Comparison of ENCODE assay signal across 24 mouse cellular contexts in genomic region chr7:98423546-98423945, GRCm38 (mm10). TPM values are rescaled to one million over a fixed set of nuclear protein-coding genes. Genes with fewer than 3 reads are reported as not detected.
DNase-seq lines count a peak whose midpoint lies in the region; ATAC-seq and TF ChIP-seq lines count a peak whose summit lies in the region.
"Had no signal": no experiment of that assay in that cellular context is flagged by ENCODE, and none has a peak within 500 bp of the region (broad histone marks: within the 10 kb centered on the region; RNA-seq: fewer than 3 reads in every experiment).

No protein-coding gene starts in this region.

- no peak overlapping the region for H3K9ac ChIP-seq in hindbrain, embryonic 12.5 days
- peak overlapping the region; percentile 78 for H3K9ac ChIP-seq in ES-E14 (ENCODE audit: insufficient read depth, low read depth, low read length, poor library complexity, severe bottlenecking)
- H3K9ac ChIP-seq in embryonic facial prominence, embryonic 11.5 days (replicated peaks; ENCODE audit: low read length): no peak overlapping the region
- H3K9ac ChIP-seq in stomach, embryonic 15.5 days: no peak overlapping the region
- H3K9ac ChIP-seq in kidney, embryonic 15.5 days: no peak overlapping the region
- H3K9ac ChIP-seq: forebrain, embryonic 13.5 days; hindbrain, embryonic 13.5 days; liver, embryonic 14.5 days had no signal

- in situ Hi-C loops in ES-E14 (cut with MboI; ENCODE audit: low sequenced_read_pairs in 2 of 2, unreplicated experiment in 2 of 2): no loop called here

- no peak for DNase-seq in hindbrain, embryonic 10.5 days (ENCODE audit: low spot score)
- DNase-seq in ES-E14 (ENCODE audit: low read depth, low spot score): peak; percentile 71
- DNase-seq in embryonic facial prominence, embryonic 11.5 days (ENCODE audit: low spot score): peak; percentile 17
- no peak for DNase-seq in urinary bladder, postnatal 4 days (ENCODE audit: low spot score in 2 of 2)
- DNase-seq in urinary bladder, postnatal 14 days (ENCODE audit: low spot score): no peak
- DNase-seq: adrenal gland, postnatal 10 days; cerebellum, adult 11 months; right cerebral cortex, adult 18-20 months had no signal

- no peak overlapping the region for H3K4me2 ChIP-seq in hindbrain, embryonic 12.5 days (replicated peaks)
- H3K4me2 ChIP-seq in embryonic facial prominence, embryonic 11.5 days (ENCODE audit: low read depth, low read length): no peak overlapping the region
- no peak overlapping the region for H3K4me2 ChIP-seq in stomach, embryonic 15.5 days
- no peak overlapping the region for H3K4me2 ChIP-seq in kidney, embryonic 15.5 days
- H3K4me2 ChIP-seq: forebrain, embryonic 13.5 days; hindbrain, embryonic 13.5 days had no signal

- WGBS in hindbrain, embryonic 10.5 days: 67% methylated on average over 11 of the region's 11 CpGs
- WGBS in hindbrain, embryonic 12.5 days: 70% methylated on average over 11 of the region's 11 CpGs
- 66% methylated on average over 11 of the region's 11 CpGs for WGBS in embryonic facial prominence, embryonic 11.5 days
- 70% methylated on average over 11 of the region's 11 CpGs for WGBS in stomach, embryonic 15.5 days
- 73% methylated on average over 11 of the region's 11 CpGs for WGBS in kidney, embryonic 15.5 days

- no peak overlapping the region for H3K27ac ChIP-seq in hindbrain, embryonic 10.5 days
- no peak overlapping the region for H3K27ac ChIP-seq in hindbrain, embryonic 12.5 days
- H3K27ac ChIP-seq in ES-E14 (ENCODE audit: insufficient read depth, low read depth, low read length, poor library complexity, severe bottlenecking): peak overlapping the region; percentile 10; the same call in 1 of the 2 replicates
- H3K27ac ChIP-seq in embryonic facial prominence, embryonic 11.5 days (replicated peaks; ENCODE audit: low read depth, low read length): no peak overlapping the region
- H3K27ac ChIP-seq in stomach, embryonic 15.5 days: peak overlapping the region; percentile 22; the same call in 1 of the 2 replicates
- no peak overlapping the region for H3K27ac ChIP-seq in kidney, embryonic 15.5 days
- H3K27ac ChIP-seq: forebrain, embryonic 13.5 days; hindbrain, embryonic 13.5 days; liver, embryonic 14.5 days had no signal

- H3K4me3 ChIP-seq in hindbrain, embryonic 10.5 days: 0 out of 2 replicates have a peak overlapping the region, but pooled peaks have one; percentile 9
- no peak overlapping the region for H3K4me3 ChIP-seq in hindbrain, embryonic 12.5 days
- peak overlapping the region; percentile 70 to 76 for H3K4me3 ChIP-seq in ES-E14 (ENCODE audit: insufficient read depth in 1 of 2, low read depth in 1 of 2, low read length in 2 of 2, poor library complexity in 1 of 2, severe bottlenecking in 1 of 2)
- no peak overlapping the region for H3K4me3 ChIP-seq in embryonic facial prominence, embryonic 11.5 days (ENCODE audit: low read depth, low read length)
- H3K4me3 ChIP-seq in stomach, embryonic 15.5 days (replicated peaks): no peak overlapping the region
- no peak overlapping the region for H3K4me3 ChIP-seq in kidney, embryonic 15.5 days (replicated peaks)
- H3K4me3 ChIP-seq: forebrain, embryonic 13.5 days; hindbrain, embryonic 13.5 days had no signal

- H3K9me3 ChIP-seq in hindbrain, embryonic 10.5 days: no peaks in the 10 kb centered on the region
- no peaks in the 10 kb centered on the region for H3K9me3 ChIP-seq in hindbrain, embryonic 12.5 days (replicated peaks)
- no peaks in the 10 kb centered on the region for H3K9me3 ChIP-seq in ES-E14 (ENCODE audit: control insufficient read depth, insufficient read depth, low read depth, low read length)
- H3K9me3 ChIP-seq in embryonic facial prominence, embryonic 11.5 days (replicated peaks; ENCODE audit: control insufficient read depth, low read length): no peaks in the 10 kb centered on the region
- H3K9me3 ChIP-seq in stomach, embryonic 15.5 days: no peaks in the 10 kb centered on the region
- no peaks in the 10 kb centered on the region for H3K9me3 ChIP-seq in kidney, embryonic 15.5 days (replicated peaks)
- H3K9me3 ChIP-seq: forebrain, embryonic 13.5 days; hindbrain, embryonic 13.5 days had no signal

- no peak for ATAC-seq in hindbrain, embryonic 12.5 days (ENCODE audit: low FRiP score)
- no peak for ATAC-seq in embryonic facial prominence, embryonic 11.5 days (replicated peaks; ENCODE audit: insufficient number of reproducible peaks, low FRiP score, low TSS enrichment, low read depth)
- no peak for ATAC-seq in stomach, embryonic 15.5 days (ENCODE audit: insufficient read depth, low FRiP score, low read depth)
- ATAC-seq in kidney, embryonic 15.5 days (replicated peaks; ENCODE audit: low FRiP score): no peak
- ATAC-seq: forebrain, embryonic 13.5 days; lung, postnatal 0 days had no signal

- no peaks in the 10 kb centered on the region for H3K36me3 ChIP-seq in hindbrain, embryonic 10.5 days
- no peaks in the 10 kb centered on the region for H3K36me3 ChIP-seq in hindbrain, embryonic 12.5 days
- no peaks in the 10 kb centered on the region for H3K36me3 ChIP-seq in ES-E14 (ENCODE audit: control insufficient read depth, insufficient read depth, low read length, poor library complexity, severe bottlenecking)
- H3K36me3 ChIP-seq in embryonic facial prominence, embryonic 11.5 days (replicated peaks; ENCODE audit: control insufficient read depth, insufficient read depth, low read depth, low read length): no peaks in the 10 kb centered on the region
- H3K36me3 ChIP-seq in stomach, embryonic 15.5 days: no peaks in the 10 kb centered on the region
- no peaks in the 10 kb centered on the region for H3K36me3 ChIP-seq in kidney, embryonic 15.5 days
- H3K36me3 ChIP-seq: hindbrain, embryonic 13.5 days had no signal

- H3K4me1 ChIP-seq in hindbrain, embryonic 10.5 days (replicated peaks): peaks cover 23% of the 10 kb centered on the region
- H3K4me1 ChIP-seq in hindbrain, embryonic 12.5 days: peaks cover 13% of the 10 kb centered on the region
- H3K4me1 ChIP-seq in ES-E14 (ENCODE audit: control insufficient read depth in 2 of 2, insufficient read depth in 2 of 2, low read length in 2 of 2, poor library complexity in 1 of 2): peaks cover 0 to 4% of the 10 kb centered on the region in 2 experiments; a peak in 1 of 4 replicates
- no peaks in the 10 kb centered on the region for H3K4me1 ChIP-seq in embryonic facial prominence, embryonic 11.5 days (ENCODE audit: control insufficient read depth, insufficient read depth, low read length)
- H3K4me1 ChIP-seq in stomach, embryonic 15.5 days: peaks cover 4% of the 10 kb centered on the region; the same call in 1 of the 2 replicates
- H3K4me1 ChIP-seq in kidney, embryonic 15.5 days: peaks cover 18% of the 10 kb centered on the region; the same call in 1 of the 2 replicates

- no peaks in the 10 kb centered on the region for H3K27me3 ChIP-seq in hindbrain, embryonic 10.5 days (ENCODE audit: insufficient read depth, poor library complexity, severe bottlenecking)
- H3K27me3 ChIP-seq in hindbrain, embryonic 12.5 days: no peaks in the 10 kb centered on the region
- no peaks in the 10 kb centered on the region for H3K27me3 ChIP-seq in embryonic facial prominence, embryonic 11.5 days (ENCODE audit: control insufficient read depth, insufficient read depth, low read length)
- no peaks in the 10 kb centered on the region for H3K27me3 ChIP-seq in stomach, embryonic 15.5 days (replicated peaks)
- H3K27me3 ChIP-seq in kidney, embryonic 15.5 days: no peaks in the 10 kb centered on the region
- H3K27me3 ChIP-seq: forebrain, embryonic 13.5 days; hindbrain, embryonic 13.5 days had no signal

TF ChIP-seq in ES-E14, 5 proteins besides CTCF, POLR2A, EP300 and RAD21:
- TF ChIP-seq ZNF384 (IDR thresholded peaks at IDR 0.05; ENCODE audit: low read depth, low read length): no peak
- no peak for TF ChIP-seq MAFK (IDR thresholded peaks at IDR 0.05; ENCODE audit: insufficient read depth, low read depth, low read length)
- 0 out of 2 replicates have a peak, but pooled peaks have one; percentile 36 for TF ChIP-seq CHD2 (IDR thresholded peaks at IDR 0.05; ENCODE audit: low read depth, low read length)

RNA-seq across cellular contexts. Expression of gene Gucy2d, which starts 16.7 kb away (rescaled TPM):
- polyA plus RNA-seq in hindbrain, embryonic 10.5 days (2016; fragmentation: Nextera tagmentation; extraction: Ambion mirVana): not detected in 2 replicates
- polyA plus RNA-seq in hindbrain, embryonic 12.5 days (2016; fragmentation: Nextera tagmentation; extraction: Ambion mirVana): 0.22 TPM in 1 of 2 replicates, not detected in the other
- total RNA-seq in ES-E14 (2012; rRNA removed): not detected in 2 replicates
- polyA plus RNA-seq in embryonic facial prominence, embryonic 11.5 days (2014; fragmentation: Nextera tagmentation; extraction: Ambion mirVana): not detected in 2 replicates
- polyA plus RNA-seq in stomach, embryonic 15.5 days (2015; fragmentation: Nextera tagmentation; extraction: Ambion mirVana): 0.09 TPM in 1 of 2 replicates, not detected in the other
- polyA plus RNA-seq in kidney, embryonic 15.5 days (2015; fragmentation: Nextera tagmentation; extraction: Ambion mirVana): 0.10 TPM in 1 of 2 replicates, not detected in the other
- total RNA-seq: layer of hippocampus, postnatal 25 days; left cerebral cortex, postnatal 25 days; megakaryocyte-erythroid progenitor cell, adult 5-6 weeks had no signal
- polyA plus RNA-seq: C2C12; forebrain, embryonic 13.5 days; heart, embryonic 16.5 days; intestine, embryonic 14.5 days; kidney, embryonic 16.5 days; liver, embryonic 14.5 days; lung, postnatal 0 days; neural tube, embryonic 11.5 days; spleen, adult 2 months had no signal

Comparison
In these comparisons a context has a peak if more than half of its experiments do, and no peak if none do; other contexts are left out.
1. H3K4me3 ChIP-seq: peak in hindbrain, embryonic 10.5 days (single experiment) and ES-E14 (2 of 2); none in hindbrain, embryonic 12.5 days (single experiment), embryonic facial prominence, embryonic 11.5 days (single experiment), stomach, embryonic 15.5 days (single experiment) and kidney, embryonic 15.5 days (single experiment).
2. DNase-seq: peak in ES-E14 (single experiment) and embryonic facial prominence, embryonic 11.5 days (single experiment); none in hindbrain, embryonic 10.5 days (single experiment), urinary bladder, postnatal 4 days (0 of 2) and urinary bladder, postnatal 14 days (single experiment).
3. H3K27ac ChIP-seq: peak in ES-E14 (single experiment) and stomach, embryonic 15.5 days (single experiment); none in hindbrain, embryonic 10.5 days (single experiment), hindbrain, embryonic 12.5 days (single experiment), embryonic facial prominence, embryonic 11.5 days (single experiment) and kidney, embryonic 15.5 days (single experiment).